Mouse (Mus musculus): ENCODE measurements at regions not wholly inside any gene's neighbourhood (a gene's known extent, or its start where the extent isn't known, plus 50 kb on each side); places are given as distances from the start of the nearest gene placed in this dataset.
A peak's percentile ranks its signal among the peaks of the same experiment; 100 is the strongest.
"Not testable (repeated sequence)": the region's sequence is repeated elsewhere in the genome, so short reads cannot be mapped to it uniquely, and the experiment has no call there.

GRCm38 (mm10) chr6:24384193-24384888 lies 130.5 kb downstream of the Iqub start:
- no peak overlapping the region for H3K27ac ChIP-seq
- 85% methylated on average over 11 of the region's 11 CpGs for WGBS
- no peaks in the 10 kb centered on the region for H3K36me3 ChIP-seq (replicated peaks)
- H3K9ac ChIP-seq = no peak overlapping the region
- no peaks in the 10 kb centered on the region for H3K4me1 ChIP-seq
- ATAC-seq (ENCODE audit: low FRiP score) = no peak
- H3K4me2 ChIP-seq = no peak overlapping the region
- H3K27me3 ChIP-seq = no peaks in the 10 kb centered on the region
- H3K4me3 ChIP-seq (replicated peaks) = no peak overlapping the region
- H3K9me3 ChIP-seq = no peaks in the 10 kb centered on the region

- no peak overlapping the region for H3K4me3 ChIP-seq (replicated peaks)
- no peak overlapping the region for H3K4me2 ChIP-seq
- H3K36me3 ChIP-seq (replicated peaks) = no peaks in the 10 kb centered on the region
- WGBS = 80% methylated on average over 2 of the region's 2 CpGs
- H3K27ac ChIP-seq = no peak overlapping the region
- H3K27me3 ChIP-seq = no peaks in the 10 kb centered on the region
- no peaks in the 10 kb centered on the region for H3K4me1 ChIP-seq
- H3K9ac ChIP-seq = no peak overlapping the region
- no peaks in the 10 kb centered on the region for H3K9me3 ChIP-seq
- ATAC-seq (ENCODE audit: low FRiP score) = no peak
Measured at GRCm38 (mm10) chr6:24379859-24380258, 135.0 kb downstream of the Iqub start.

GRCm38 (mm10) chr6:24376728-24377127 lies 138.1 kb downstream of the Iqub start:
- no peaks in the 10 kb centered on the region for H3K27me3 ChIP-seq
- ATAC-seq (ENCODE audit: low FRiP score) = no peak

GRCm38 (mm10) chr6:24373161-24373560 lies 141.7 kb downstream of the Iqub start:
- H3K27me3 ChIP-seq = no peaks in the 10 kb centered on the region
- H3K4me3 ChIP-seq (replicated peaks) = no peak overlapping the region
- H3K9me3 ChIP-seq = no peaks in the 10 kb centered on the region
- H3K4me1 ChIP-seq = no peaks in the 10 kb centered on the region
- H3K27ac ChIP-seq = no peak overlapping the region
- H3K36me3 ChIP-seq (replicated peaks) = no peaks in the 10 kb centered on the region
- WGBS = 81% methylated on average over 6 of the region's 6 CpGs
- no peak overlapping the region for H3K9ac ChIP-seq
- ATAC-seq (ENCODE audit: low FRiP score) = no peak
- no peak overlapping the region for H3K4me2 ChIP-seq

More at GRCm38 (mm10) chr6:24376728-24377127, 138.1 kb downstream of the Iqub start:
- no peak overlapping the region for H3K27ac ChIP-seq
- no peaks in the 10 kb centered on the region for H3K36me3 ChIP-seq (replicated peaks)
- no peak overlapping the region for H3K4me3 ChIP-seq (replicated peaks)
- no peak overlapping the region for H3K9ac ChIP-seq
- H3K4me1 ChIP-seq = no peaks in the 10 kb centered on the region
- no peaks in the 10 kb centered on the region for H3K9me3 ChIP-seq
- H3K4me2 ChIP-seq = no peak overlapping the region
- WGBS = 62% methylated on average over 4 of the region's 4 CpGs

- ATAC-seq (ENCODE audit: low FRiP score) = no peak
- Histone ChIP-seq H3K4me3 (replicated peaks) (no peak overlapping the region), H3K36me3 (replicated peaks) (no peaks in the 10 kb centered on the region), H3K4me1 (no peaks in the 10 kb centered on the region), H3K9me3 (no peaks in the 10 kb centered on the region), H3K9ac (no peak overlapping the region), H3K27me3 (no peaks in the 10 kb centered on the region), H3K27ac (no peak overlapping the region), H3K4me2 (no peak overlapping the region)
- 76% methylated on average over 1 of the region's 1 CpGs for WGBS
Measured at GRCm38 (mm10) chr6:24371680-24372079, 143.2 kb downstream of the Iqub start.

- Histone ChIP-seq H3K27me3 (no peaks in the 10 kb centered on the region), H3K9ac (no peak overlapping the region), H3K4me2 (no peak overlapping the region), H3K9me3 (no peaks in the 10 kb centered on the region), H3K36me3 (replicated peaks) (no peaks in the 10 kb centered on the region), H3K4me1 (no peaks in the 10 kb centered on the region), H3K27ac (no peak overlapping the region), H3K4me3 (replicated peaks) (no peak overlapping the region)
- WGBS = 16% methylated on average over 5 of the region's 5 CpGs
- peak; percentile 93 for ATAC-seq (ENCODE audit: low FRiP score)
Measured at GRCm38 (mm10) chr6:24350882-24351281, 164.0 kb downstream of the Iqub start.

GRCm38 (mm10) chr6:24348481-24349062 lies 166.3 kb downstream of the Iqub start:
- no peak overlapping the region for H3K4me3 ChIP-seq (replicated peaks)
- no peaks in the 10 kb centered on the region for H3K36me3 ChIP-seq (replicated peaks)
- H3K27me3 ChIP-seq = no peaks in the 10 kb centered on the region
- no peak overlapping the region for H3K27ac ChIP-seq
- WGBS = 66% methylated on average over 8 of the region's 8 CpGs
- no peak overlapping the region for H3K9ac ChIP-seq
- H3K4me1 ChIP-seq = no peaks in the 10 kb centered on the region
- no peak overlapping the region for H3K4me2 ChIP-seq
- no peaks in the 10 kb centered on the region for H3K9me3 ChIP-seq
- ATAC-seq (ENCODE audit: low FRiP score) = no peak

GRCm38 (mm10) chr6:24347745-24348480 lies 167.0 kb downstream of the Iqub start:
- WGBS = 59% methylated on average over 13 of the region's 13 CpGs
- ATAC-seq (ENCODE audit: low FRiP score) = no peak
- H3K27me3 ChIP-seq = no peaks in the 10 kb centered on the region
- no peaks in the 10 kb centered on the region for H3K36me3 ChIP-seq (replicated peaks)
- H3K9me3 ChIP-seq = no peaks in the 10 kb centered on the region
- no peak overlapping the region for H3K9ac ChIP-seq
- no peaks in the 10 kb centered on the region for H3K4me1 ChIP-seq
- no peak overlapping the region for H3K27ac ChIP-seq
- no peak overlapping the region for H3K4me3 ChIP-seq (replicated peaks)
- H3K4me2 ChIP-seq = no peak overlapping the region

GRCm38 (mm10) chr6:24342471-24342870 lies 172.4 kb downstream of the Iqub start:
- no peak overlapping the region for H3K9ac ChIP-seq
- H3K36me3 ChIP-seq (replicated peaks) = no peaks in the 10 kb centered on the region
- no peaks in the 10 kb centered on the region for H3K4me1 ChIP-seq
- no peak overlapping the region for H3K4me2 ChIP-seq
- H3K27ac ChIP-seq = no peak overlapping the region
- ATAC-seq (ENCODE audit: low FRiP score) = no peak
- H3K27me3 ChIP-seq = no peaks in the 10 kb centered on the region
- no peak overlapping the region for H3K4me3 ChIP-seq (replicated peaks)
- H3K9me3 ChIP-seq = no peaks in the 10 kb centered on the region

GRCm38 (mm10) chr6:24342056-24342455 lies 172.8 kb downstream of the Iqub start:
- no peak for ATAC-seq (ENCODE audit: low FRiP score)
- no peaks in the 10 kb centered on the region for H3K4me1 ChIP-seq
- WGBS = 93% methylated on average over 2 of the region's 2 CpGs

GRCm38 (mm10) chr6:24340107-24340506 lies 172.2 kb upstream of the Slc13a1 start:
- H3K9ac ChIP-seq; H3K4me1 ChIP-seq; H3K4me2 ChIP-seq; H3K9me3 ChIP-seq; H3K4me3 ChIP-seq (replicated peaks); ATAC-seq (ENCODE audit: low FRiP score); H3K27ac ChIP-seq; H3K36me3 ChIP-seq (replicated peaks); H3K27me3 ChIP-seq: not testable (repeated sequence)
- WGBS = 80% methylated on average over 4 of the region's 4 CpGs

More at GRCm38 (mm10) chr6:24342056-24342455, 172.8 kb downstream of the Iqub start:
- Histone ChIP-seq H3K4me3 (replicated peaks) (no peak overlapping the region), H3K9me3 (no peaks in the 10 kb centered on the region), H3K9ac (no peak overlapping the region), H3K27ac (no peak overlapping the region), H3K4me2 (no peak overlapping the region), H3K36me3 (replicated peaks) (no peaks in the 10 kb centered on the region), H3K27me3 (no peaks in the 10 kb centered on the region)

- Histone ChIP-seq H3K4me1 (no peaks in the 10 kb centered on the region), H3K36me3 (replicated peaks) (no peaks in the 10 kb centered on the region), H3K4me3 (replicated peaks) (no peak overlapping the region), H3K9ac (no peak overlapping the region), H3K4me2 (no peak overlapping the region), H3K27me3 (no peaks in the 10 kb centered on the region), H3K9me3 (no peaks in the 10 kb centered on the region), H3K27ac (no peak overlapping the region)
- 0 out of 2 replicates have a peak, but pooled peaks have one; percentile 36 for ATAC-seq (ENCODE audit: low FRiP score)
Measured at GRCm38 (mm10) chr6:24325215-24325614, 157.3 kb upstream of the Slc13a1 start.

GRCm38 (mm10) chr6:24324718-24325117 lies 156.8 kb upstream of the Slc13a1 start:
- Histone ChIP-seq H3K36me3 (replicated peaks) (no peaks in the 10 kb centered on the region), H3K4me1 (no peaks in the 10 kb centered on the region), H3K9me3 (no peaks in the 10 kb centered on the region), H3K4me2 (no peak overlapping the region), H3K27me3 (no peaks in the 10 kb centered on the region), H3K27ac (no peak overlapping the region), H3K4me3 (replicated peaks) (no peak overlapping the region), H3K9ac (no peak overlapping the region)
- no peak for ATAC-seq (ENCODE audit: low FRiP score)
- 72% methylated on average over 3 of the region's 3 CpGs for WGBS

Measured in forebrain, embryonic 12.5 days (tissue).